Mouse (Mus musculus) embryonic fibroblast, embryonic 13.5 days (primary cell): ENCODE measurements at regions not wholly inside any gene's neighbourhood (a gene's known extent, or its start where the extent isn't known, plus 50 kb on each side); places are given as distances from the start of the nearest gene placed in this dataset.

Source experiments
- CTCF ChIP-seq: IDR thresholded peaks from 2 replicates; pipeline ENCODE4 v1.5.1; 2011; ENCODE audit warnings: mild to moderate bottlenecking, control low read depth, low read length, moderate library complexity, borderline replicate concordance; ENCODE audit not compliant: insufficient read depth
- POLR2A ChIP-seq: IDR thresholded peaks from 2 replicates; pipeline ENCODE4 v1.6.1; 2011; ENCODE audit warnings: low read depth, mild to moderate bottlenecking, control low read depth, low read length, moderate library complexity

GRCm38 (mm10) chr14:25064190-25064947, 394.6 kb upstream of the Zmiz1 start:
- no peak for TF ChIP-seq POLR2A
- TF ChIP-seq CTCF, result no peak
